Mouse (Mus musculus) bone marrow macrophage, adult 2 months (primary cell): ENCODE data around the gene Cptp.

Experiments used
- CTCF ChIP-seq: IDR thresholded peaks from 2 replicates; pipeline ENCODE4 v1.5.1; 2012; ENCODE audit warnings: low read depth, mild to moderate bottlenecking, low read length, moderate library complexity
- POLR2A ChIP-seq: IDR thresholded peaks from 2 replicates; pipeline ENCODE4 v1.6.1; 2012; ENCODE audit warnings: mild to moderate bottlenecking, low read depth, low read length, borderline replicate concordance

DNA sequence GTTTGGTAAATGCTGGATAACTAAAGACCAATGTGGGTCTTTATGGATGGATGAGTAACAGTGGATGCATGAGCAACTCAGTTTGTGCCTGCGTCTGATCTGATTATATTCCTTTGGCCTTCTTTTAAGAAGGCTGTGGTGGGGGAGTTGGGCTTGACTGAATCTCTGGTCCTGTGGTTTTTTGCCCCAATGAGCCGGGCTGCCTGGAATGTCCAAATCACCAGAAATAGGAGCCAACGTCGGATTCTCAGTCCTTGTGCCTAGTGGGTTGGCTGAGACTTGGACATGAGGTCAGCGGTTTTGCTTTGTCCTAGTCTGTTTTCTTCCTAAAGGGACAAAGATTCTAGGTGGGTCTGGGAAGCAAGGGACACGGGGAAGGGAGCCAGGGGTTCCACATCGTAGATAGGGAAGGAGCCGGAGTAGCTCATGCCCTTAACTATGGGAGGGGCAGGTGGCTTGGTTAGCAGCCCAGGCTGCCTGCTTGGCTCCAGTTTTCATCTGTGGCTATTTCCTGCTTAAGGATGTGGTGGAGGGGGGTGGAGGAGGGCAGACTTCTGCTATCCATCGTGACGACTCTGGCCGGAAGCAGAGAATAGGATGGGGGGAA, 31.7 kb downstream of the Cptp start:
- no peak for TF ChIP-seq POLR2A
- no peak for TF ChIP-seq CTCF
